Mouse (Mus musculus): ENCODE results near the gene Ifnlr1.
"Not testable (repeated sequence)": the region's sequence is repeated elsewhere in the genome, so short reads cannot be mapped to it uniquely, and the experiment has no call there.

Gene Ifnlr1

GRCm38 (mm10) chr4:135686568-135686953, 474 bp downstream of the Ifnlr1 start:
- no peak for DNase-seq

DNA sequence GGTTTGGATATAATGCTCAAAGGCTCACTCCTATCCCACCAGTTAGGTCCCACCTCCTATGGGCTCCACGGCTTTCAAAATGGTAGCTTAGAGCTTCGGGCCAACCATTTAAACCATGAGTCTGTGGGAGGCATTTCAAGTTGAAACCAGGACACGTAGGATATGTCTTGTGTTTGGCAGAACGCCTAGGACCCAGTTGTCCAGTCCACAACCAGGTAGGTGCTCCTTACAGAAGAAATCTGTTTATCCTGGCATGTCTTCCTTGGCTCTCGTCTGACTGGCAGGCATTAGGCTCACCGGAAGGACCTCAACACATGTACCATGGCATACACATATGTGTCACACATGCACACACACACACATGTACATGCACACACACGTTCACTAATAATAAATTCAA, 3.7 kb downstream of the Ifnlr1 start:
- DNase-seq = no peak

GRCm38 (mm10) chr4:135690241-135690640, 4.2 kb downstream of the Ifnlr1 start:
- DNase-seq = no peak

GRCm38 (mm10) chr4:135692916-135693315, 6.8 kb downstream of the Ifnlr1 start:
- no peak for DNase-seq

DNA sequence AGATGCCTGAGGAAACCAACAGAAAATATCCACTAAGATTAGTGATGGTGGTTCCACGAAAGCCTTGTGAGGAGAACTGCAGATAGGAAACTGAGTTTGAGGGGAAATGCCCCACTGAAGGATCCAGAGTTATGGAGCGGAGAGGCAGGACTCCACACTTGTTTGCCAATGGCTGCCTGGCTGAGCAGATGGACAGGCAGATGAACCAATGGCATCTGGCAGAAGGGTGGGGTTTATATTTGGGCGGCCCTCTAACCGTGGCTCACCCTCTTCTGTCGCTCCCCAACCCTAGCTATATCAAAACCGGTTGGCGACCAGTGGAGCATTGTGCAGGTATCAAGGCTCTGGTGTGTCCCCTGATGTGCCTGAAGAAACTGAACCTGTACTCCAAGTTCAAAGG, 12.4 kb downstream of the Ifnlr1 start:
- no peak for DNase-seq

- no peak for DNase-seq
These were observed 17.4 kb downstream of the Ifnlr1 start for GRCm38 (mm10) chr4:135703497-135703896.

GRCm38 (mm10) chr4:135704016-135704415, 17.9 kb downstream of the Ifnlr1 start:
- DNase-seq = no peak

- DNase-seq = no peak
These were observed 20.0 kb downstream of the Ifnlr1 start for GRCm38 (mm10) chr4:135706045-135706444.

- DNase-seq = peak; percentile 55
These were observed 23.0 kb downstream of the Ifnlr1 start for GRCm38 (mm10) chr4:135709072-135709564.

DNA sequence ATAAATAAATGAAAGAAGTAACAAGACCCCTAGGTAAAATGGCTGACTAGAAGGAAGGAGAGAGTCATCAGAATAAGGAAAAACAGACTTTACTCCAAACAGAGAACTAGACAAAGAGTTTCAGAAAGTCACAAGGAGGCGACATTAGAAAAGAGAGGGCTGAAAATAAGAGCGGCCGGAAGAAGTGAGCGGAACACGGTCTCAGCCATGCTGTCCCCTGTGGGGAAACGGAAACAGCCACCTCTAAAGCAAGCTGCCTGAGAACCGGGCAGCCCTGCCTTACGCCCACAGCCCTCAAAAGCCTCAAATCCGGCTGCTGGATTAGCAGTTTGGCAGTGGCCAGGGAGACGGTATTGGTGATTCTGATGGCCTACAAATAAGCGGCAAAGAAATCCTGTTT, 23.5 kb downstream of the Ifnlr1 start:
- DNase-seq = no peak

DNA sequence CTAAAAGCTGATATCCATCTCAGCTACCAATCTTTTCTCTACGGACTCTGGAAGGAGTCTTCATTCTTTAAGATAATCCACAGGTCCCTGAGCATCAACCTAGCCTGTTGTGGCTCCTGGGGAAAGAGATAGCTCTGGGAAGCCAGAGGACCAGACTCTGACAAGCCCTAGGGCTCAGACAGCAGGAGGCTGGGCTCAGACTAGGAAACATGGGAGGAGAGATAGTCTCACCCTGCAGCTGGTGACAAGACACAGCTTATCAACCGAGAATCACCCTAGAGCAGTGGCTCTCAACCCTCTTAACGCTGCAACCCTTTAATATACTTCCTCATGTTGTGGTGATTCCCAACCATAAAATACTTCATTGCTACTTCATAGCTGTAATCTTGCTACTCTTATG, 24.3 kb downstream of the Ifnlr1 start:
- no peak for DNase-seq

DNA sequence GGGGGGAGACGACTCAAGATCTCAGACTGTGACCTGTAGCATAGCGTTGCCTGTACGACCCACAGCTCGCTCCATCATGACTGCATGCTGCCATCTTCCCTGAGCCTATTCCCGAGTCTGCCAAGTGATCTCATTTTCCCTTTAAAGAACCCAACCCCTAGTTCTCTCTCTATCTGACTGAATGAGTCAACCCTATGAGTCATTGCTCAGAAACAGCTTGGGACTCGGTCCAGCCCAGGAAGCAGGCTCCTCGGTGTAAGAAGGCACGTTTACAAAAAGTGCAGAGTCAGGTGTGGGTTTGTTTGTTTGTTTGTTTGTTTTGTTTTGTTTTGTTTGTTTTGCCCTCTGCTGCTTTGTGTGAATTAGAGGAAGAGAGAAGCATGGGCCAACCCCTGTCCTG, 28.7 kb downstream of the Ifnlr1 start:
- DNase-seq = peak; percentile 7

DNA sequence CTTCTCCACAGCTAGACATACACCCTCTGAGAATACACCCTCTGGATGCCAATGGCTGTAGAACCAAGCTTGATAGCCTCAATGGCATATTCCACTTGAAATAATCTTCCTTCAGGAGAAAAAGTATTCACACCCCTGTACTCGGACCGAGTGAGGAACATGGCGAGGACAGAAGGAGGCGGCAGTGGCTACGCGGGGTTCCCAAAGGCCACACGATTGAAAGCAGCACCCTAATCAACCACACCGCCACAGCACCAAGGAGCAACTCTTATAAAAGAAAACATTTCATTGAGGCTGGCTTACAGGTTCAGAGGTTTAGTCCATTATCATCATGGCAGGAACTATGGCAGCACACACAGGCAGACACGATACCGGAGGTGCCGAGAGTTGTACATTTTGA, 30.4 kb downstream of the Ifnlr1 start:
- DNase-seq = not testable (repeated sequence)

DNA sequence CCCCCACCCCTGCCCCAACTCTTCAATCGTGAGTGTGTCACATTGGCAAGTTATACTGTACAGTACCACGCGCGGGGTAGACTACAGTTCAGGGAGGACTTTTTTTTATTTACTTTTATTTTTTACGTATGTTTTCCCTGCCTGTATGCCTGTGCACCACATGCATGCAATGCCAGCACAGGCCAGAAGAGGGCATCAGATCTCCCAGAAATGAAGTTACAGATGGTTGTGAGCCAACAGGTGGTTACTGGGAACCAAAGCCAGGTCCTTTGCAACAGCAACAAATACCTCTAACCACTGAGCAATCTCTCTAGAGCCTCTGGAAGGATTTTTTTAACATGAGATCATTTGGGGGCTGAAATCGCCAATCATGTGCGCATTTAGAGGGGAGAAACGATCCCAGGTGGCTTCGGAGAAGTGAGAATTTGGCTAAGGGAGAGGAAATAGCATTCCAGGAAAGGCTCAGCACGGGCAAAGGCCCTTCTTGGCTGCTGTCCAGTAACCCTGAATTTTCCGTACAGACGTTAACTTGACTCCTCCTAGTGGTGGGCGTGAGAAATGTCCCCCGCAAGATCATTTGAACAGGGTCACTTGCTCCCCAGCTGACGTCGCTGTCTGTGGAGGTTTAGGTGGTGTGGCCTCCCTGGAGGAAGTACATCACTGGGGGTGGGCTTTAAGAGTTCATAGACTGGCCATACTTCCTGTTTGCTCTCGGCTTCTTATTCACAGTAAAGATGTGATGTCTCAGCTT, 36.6 kb downstream of the Ifnlr1 start:
- no peak for DNase-seq

DNA sequence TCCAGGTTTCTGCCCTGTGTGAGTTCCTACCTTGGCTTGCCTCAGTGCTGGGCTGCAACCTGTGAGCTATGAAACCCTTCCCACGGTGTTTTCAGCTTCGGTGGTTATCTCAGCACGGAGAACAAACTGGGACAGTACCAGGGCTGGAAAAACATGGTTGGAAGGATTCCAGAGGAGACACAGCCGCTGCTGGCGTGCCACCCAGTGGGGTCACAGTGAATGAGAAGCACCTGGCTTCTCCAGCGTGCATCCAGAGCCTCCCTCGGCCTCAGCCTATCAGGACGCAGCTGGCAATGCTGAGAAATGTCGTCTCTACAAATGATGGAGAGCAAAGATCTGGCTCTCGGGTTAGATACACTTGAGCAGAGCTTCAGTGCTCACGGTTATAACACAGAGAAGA, 40.3 kb downstream of the Ifnlr1 start:
- peak; percentile 9 for DNase-seq

- no peak for DNase-seq
These were observed 41.7 kb downstream of the Ifnlr1 start, which contains the start of gene Il22ra1 for GRCm38 (mm10) chr4:135727817-135728216. Gene Il22ra1 (plus strand): TSS chr4:135728172.

DNA sequence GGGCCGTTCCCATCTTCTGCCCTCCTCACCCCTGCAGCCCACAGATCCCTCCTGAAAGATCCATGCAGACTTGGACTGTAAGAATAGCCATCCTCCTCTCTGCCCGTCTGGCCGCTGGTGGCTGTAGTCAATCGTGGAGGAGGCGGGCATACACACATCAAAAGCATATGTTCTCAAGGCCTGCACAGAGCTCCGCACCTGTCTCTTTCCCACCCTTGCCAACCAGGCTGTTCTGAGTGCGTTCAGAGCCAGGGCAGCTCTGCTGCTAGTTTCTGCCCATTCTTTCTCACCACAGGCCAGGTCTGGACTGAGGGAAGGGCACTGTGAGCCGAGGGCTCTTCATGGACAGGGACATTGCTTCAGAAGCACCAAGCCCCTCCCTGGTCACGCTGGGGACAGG, 44.1 kb downstream of the Ifnlr1 start:
- peak; percentile 60 for DNase-seq

DNA sequence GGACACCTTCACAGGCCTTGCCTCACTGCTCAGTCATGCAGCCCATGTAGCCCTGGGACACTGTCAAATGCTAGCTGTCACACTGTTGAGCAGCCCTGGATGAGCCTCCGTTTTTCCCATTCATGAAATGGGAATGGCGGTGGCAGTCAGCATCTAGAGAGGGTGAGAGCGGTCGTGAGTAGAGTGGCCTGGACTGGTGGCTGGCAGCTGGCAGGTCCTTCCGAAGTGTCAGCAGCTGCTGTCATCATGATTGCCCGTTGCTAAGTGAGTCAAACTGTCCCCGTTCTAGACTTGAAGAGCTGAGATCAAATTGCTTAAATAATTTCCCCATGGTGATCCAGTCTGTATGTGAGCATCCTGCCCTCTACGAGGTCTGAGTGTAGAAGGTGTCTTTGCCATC, 44.9 kb downstream of the Ifnlr1 start:
- no peak for DNase-seq

GRCm38 (mm10) chr4:135733901-135734300, 47.8 kb downstream of the Ifnlr1 start:
- no peak for DNase-seq

- DNase-seq = no peak
These were observed 50.8 kb downstream of the Ifnlr1 start for GRCm38 (mm10) chr4:135736903-135737302.

DNA sequence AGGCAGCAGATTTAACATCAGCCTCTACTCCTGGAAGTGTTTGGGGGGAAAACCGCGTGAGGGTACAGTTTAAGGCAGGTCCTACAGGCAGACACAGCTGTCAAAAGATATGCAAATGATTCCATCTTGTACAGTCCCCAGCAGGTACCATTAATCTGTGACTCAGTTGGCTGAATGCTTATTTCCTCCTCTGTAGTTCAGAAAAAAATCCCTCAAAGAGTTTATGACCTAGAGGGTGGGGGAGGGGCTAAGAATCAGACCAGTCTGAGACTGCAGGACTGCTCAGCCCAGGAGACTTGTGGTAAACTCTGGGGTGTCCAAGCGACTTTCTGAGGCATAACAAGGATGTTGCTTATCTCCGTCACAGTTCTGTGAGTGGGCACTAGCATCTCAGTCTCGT, 52.1 kb downstream of the Ifnlr1 start:
- no peak for DNase-seq

- no peak for DNase-seq
These were observed 53.1 kb downstream of the Ifnlr1 start for GRCm38 (mm10) chr4:135739148-135739547.

DNA sequence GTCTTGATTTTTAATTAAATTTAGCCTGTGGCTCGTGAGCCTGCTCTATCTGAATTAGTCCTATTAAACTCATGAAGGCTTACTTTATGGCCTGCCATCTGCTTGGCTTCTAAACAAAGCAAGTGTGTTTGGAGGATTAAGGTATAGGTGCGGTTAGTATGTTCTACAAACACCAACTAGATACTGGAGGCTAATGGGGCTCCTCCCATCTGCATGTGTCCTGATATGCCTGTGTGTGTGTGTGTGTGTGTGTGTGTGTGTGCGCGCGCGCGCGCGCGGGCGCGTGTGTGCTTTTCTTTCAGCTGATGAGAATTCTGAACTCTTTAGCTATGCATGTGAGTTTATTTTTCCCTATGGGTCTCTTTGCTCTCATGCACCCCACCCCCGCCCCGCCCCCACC, 53.6 kb downstream of the Ifnlr1 start:
- DNase-seq = no peak

GRCm38 (mm10) chr4:135743520-135743919, 57.4 kb downstream of the Ifnlr1 start:
- no peak for DNase-seq
